Mouse (Mus musculus) CD4-positive helper T cell, adult 2 months (primary cell): ENCODE results near the gene Stra6.

Experiments
- DNase-seq: peaks from one replicate; pipeline ENCODE4 v3.0.0-alpha.2; 2012; ENCODE audit warnings: low read depth, missing footprints, low spot score

The Stra6 gene

DNA sequence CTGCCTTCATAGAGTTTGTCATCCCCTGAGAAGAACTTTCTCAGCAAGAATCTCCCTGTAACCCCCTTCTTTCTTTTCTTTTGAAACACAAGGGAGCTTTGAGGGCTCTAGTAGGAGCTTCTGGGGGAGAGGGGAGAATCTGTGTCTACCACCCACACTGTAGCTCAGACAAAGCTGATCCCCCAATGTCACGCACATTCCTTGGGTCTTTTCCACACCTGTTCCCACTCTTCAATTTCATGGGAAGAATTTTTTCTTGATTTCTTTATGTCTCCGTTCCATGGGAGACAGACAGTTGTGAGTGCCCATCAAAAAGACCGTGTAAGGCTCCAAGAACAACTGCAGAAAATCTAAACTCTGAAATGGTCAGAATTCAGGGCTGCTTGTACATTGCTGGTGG is 105.3 kb downstream of the Stra6 start:
- DNase-seq: no peak

DNA sequence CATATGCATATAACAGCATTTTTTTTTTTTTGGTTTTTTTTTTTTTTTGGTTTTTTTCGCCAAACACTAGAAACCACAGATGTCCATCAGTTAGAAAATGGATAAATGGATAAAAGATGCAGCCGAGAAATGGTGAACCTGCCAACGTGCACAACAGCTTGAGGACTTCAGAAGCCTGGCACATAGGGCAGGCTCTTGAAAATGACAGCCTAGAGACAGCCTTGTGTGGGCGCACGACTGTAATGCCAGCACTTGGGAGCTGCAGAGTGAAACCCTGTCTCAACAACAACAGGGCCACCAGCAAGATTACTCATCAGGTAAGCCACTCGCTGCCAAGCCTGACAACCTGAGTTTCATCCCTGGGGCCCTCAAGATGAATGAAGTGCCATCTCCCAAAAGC is 105.8 kb downstream of the Stra6 start:
- DNase-seq: no peak

DNA sequence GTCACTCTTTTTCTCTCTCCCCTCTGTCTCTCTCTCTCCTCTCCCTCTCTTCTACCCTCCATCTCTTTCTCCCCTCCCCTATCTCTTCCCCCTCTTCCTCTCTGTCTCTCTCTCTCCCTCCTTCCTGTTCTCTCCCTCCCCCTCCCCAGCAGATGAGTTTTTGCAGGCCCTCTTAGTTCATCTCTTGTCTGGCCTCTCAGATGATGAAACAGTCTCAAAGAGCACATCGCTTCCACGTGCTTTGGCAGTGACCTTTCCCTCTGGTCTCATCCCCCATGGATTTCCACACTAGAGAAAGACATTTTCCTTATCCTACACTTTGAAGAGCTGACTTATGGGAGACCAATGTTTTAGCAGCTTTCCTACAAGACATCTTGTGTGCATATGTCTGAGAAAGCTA is 109.3 kb downstream of the Stra6 start:
- DNase-seq: no peak

DNA sequence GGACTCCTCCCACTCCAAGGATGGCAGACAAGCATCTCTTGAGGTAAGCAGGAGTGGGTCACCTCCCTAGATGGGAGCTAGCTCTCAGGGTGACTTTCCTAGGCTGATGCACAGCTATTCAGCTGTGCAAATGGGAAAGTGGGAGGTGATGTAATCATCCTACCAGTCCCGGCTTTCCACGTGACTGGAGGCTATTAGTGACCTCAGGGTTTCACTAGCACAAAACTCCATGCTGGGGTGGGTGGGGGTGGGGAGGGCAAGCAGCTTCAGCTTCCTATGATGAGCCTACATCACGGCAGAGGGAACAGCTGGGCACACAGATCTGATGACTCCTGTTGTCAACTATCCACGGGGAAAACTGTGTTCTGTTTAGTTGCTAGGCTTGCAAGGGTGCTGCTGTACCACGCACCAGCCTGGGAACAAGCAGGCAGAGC is 111.2 kb downstream of the Stra6 start:
- DNase-seq: no peak

DNA sequence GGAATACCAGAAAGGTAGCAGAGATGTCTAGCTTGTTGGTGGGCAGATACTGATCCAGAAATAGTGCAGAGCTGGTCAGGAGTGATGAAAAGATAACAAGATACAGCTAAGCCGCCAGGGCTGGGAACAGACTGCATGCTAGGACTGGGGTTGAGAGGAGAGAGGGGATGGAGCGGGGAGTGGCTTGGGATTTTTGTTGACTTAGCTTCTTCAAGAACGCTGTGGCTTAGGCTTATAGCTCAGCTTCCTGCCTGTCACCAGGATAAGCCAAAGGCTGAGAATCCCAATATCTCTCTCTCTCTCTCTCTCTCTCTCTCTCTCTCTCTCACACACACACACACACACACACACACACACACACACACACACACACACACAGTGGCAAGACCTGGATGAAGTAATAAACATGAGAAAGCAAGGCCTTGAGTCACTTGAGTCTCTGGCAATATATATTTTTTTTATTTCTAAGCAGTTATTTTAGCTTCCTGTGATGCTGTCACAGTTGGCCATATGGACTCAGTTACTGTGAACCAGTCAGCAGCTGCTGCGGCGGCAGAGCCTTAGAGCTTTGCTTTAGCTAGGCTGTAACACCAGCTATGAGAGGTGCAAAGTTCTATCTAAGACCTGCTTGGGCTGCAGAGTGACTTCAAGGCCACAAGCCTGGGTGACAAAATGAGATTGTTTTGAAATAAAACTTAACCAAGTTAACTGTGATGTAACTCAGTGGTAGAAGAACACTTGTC is 112.3 kb downstream of the Stra6 start:
- no peak for DNase-seq

DNA sequence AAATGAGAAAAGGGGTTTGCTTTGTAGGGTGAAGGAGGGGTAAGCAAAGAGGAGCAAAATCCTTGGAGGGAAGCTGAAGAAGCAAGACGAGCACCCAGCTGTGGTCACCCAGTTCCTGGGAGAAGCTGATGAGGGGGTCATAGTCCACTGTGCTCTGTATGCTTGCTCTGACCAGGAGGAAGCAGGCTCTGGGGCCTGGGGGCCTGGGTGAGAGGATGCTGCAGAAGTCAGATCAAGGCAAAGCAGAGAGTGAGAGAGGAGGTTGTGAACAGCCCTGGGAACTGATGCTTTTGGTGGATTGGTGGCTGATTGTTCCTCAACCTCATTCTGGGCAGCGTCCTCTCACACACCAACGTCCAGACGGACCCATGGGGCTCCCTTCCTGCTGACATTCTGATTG is 113.6 kb downstream of the Stra6 start:
- DNase-seq: no peak

DNA sequence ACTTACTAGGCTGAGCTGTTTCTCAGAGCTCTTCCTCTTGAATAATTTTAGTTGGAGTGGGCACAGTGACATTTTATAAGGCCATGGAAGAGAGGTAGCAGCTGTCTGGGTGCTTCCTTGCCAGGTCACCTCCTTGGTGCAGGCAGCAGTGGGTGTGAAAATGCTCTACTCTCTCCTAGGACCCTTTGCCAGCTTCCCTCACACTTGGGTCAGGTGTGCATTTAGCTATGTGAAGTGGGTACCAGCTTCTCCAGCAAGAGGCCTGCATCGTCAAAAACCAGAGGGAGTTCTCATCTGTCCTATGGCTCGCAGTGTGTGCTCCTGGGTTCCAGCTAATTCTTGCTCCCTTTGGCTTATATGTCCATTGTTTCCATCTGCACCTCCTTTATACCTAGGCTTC is 115.8 kb downstream of the Stra6 start:
- no peak for DNase-seq

DNA sequence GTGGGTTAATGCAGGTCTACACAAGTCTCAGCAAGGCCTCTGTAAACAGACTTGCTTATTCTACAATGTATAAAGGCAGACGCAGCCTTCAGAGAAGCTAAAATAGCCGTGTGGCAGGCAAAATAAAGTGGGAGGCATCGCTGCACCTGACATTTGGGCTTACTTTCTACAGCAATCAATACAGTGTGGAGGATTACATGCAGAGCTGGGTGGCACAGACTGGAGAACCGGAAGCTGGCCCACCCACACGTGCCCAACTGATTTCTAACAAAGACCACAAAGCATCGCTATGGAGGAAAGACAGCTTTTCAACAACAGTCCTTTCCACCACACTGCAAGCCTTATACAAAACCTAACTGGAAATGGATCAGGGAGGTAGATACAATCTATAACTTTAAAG is 120.9 kb downstream of the Stra6 start:
- DNase-seq: no peak

DNA sequence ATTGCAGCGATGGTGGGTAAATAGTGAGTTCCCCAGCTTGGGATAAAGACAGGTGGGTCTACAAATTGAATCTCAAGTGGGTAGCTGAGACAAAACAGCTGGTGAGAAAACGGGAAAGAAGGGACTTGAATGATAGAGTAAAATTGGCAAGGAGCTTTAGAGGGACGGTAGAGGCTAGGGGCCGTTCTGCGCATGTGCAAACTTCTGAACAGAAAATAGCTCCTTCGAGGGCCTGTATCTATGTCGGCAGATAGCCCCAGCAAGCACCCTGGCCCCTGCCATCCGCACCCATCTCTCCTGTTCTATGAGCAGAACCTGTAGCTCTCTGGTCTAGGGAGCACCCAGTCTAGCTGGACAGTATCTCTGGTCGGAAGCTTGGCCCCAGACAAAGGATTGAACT is 130.6 kb downstream of the Stra6 start:
- no peak for DNase-seq

DNA sequence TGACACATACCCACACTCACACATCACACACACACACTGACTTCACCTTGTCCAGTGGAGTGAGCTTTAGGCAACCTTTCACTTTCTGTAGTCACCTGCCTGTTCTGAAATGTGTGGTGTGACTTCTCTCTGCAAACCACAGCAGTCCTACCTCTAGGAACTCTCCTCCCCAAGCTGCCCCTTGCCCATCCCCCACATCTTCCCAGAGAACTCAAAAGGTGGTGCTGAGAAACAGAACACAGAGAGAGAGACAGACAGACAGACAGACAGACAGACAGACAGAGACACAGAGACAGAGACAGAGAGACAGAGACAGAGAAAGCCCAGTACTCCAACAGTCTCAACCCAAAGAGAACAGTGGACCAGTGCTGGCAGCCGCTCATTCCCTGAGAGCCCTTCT is 132.1 kb downstream of the Stra6 start:
- DNase-seq: no peak

DNA sequence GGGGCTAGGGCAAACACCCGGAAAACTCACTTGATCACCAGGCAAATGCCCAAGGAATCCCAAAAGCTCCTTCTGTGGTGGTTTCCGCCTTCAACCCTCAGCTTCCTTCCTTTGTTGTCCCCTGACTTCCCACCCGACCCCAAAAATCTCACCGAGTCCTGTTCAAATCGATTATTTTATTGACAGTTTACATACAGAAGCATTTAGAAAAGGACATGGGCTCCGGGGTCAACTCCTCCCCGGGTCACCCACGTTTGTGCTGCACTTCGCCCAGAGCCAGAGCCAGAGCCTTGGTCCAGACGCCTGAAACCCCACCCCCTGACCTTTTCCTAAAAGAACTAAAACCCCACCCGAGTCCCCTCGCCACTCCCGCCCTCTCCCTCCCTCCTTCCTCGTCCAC is 132.6 kb downstream of the Stra6 start:
- DNase-seq: no peak

DNA sequence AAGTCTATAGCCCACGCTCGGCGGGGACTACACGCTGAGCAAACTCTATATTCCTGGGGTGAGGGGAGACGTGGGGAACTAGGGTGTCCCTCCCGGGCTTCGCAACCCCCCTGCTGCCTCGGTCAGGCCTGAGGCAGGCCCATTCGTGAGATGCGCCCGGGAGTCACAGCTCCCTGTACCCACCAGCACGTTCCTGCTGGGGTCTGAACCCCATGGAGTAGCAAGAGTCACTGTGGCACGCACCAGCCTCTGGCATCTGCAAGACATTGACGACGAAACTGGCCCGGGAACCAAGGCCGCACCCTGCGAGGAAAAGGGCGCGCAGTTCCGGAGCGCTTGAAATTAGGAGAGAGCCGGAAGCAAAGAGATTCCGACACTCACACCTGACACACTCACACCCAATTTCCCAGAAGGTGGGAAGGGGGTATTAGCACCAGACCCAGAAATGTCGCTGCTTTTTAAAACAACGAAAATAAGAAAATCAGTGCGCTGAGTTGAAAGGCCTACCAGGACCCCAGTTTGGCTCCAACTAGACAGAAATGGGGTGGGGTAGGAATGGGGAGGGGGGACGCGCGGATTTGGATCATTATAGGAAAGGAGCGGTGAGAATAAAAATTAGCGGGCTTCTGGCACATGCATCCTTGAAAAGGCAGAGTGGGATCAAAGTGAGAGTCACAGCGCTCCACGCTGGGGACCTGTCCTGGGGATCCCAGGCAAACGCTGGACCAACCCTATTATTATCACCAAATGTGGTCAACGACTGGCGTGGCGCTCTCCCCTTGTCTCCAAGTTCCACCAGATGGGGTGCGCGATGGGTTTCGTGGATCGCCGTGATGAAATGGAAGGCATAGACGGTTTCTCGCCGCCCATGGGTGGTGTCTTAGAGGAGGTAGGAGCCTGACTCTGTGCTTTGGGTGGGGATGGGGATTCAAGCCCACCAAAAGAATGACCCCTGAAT is 133.3 kb downstream of the Stra6 start:
- DNase-seq: no peak

DNA sequence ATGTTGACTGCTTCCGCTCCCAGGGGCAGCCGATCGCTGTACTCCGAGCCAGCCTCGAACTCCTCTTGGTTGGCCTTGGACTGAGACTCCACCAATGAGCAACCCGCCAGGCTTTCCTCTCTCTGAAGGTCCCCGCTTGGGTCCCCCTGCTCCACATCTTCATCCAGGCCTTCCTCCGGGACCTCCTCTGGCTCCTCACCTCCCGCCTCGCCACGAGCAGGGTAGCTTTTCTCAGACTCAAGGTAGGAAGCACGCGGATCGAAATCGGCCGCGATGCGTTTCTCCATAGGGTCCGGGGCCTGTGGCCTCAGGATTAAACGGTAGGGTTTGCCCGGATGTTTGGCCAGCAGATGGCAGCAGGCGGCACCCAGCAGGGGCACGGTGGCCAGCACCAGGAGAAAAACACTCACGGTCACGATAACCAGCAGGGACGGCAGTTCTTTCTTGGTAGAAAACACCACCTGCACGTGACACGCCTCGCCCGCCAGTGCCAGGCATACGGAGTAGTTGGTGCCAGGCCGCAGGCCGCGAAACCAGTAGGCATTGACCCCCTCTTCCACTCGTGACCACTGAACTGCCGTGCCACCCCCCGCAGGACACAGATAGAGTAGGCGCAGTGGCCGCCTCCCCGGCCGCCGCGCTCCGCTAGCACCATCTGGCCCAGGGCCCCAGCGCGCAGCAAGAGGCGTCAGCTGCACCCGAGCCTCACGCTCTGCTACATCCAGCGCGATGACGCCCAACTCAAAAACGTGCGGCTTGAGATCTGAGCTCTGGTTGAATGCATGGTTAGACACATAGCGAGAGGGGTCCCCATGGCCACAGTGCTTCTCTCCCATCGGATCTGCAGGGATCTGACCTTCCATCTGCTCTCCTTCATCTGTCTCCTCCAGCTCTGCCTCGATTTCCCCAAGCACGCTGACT is 134.5 kb downstream of the Stra6 start:
- peak; percentile 26 for DNase-seq

DNA sequence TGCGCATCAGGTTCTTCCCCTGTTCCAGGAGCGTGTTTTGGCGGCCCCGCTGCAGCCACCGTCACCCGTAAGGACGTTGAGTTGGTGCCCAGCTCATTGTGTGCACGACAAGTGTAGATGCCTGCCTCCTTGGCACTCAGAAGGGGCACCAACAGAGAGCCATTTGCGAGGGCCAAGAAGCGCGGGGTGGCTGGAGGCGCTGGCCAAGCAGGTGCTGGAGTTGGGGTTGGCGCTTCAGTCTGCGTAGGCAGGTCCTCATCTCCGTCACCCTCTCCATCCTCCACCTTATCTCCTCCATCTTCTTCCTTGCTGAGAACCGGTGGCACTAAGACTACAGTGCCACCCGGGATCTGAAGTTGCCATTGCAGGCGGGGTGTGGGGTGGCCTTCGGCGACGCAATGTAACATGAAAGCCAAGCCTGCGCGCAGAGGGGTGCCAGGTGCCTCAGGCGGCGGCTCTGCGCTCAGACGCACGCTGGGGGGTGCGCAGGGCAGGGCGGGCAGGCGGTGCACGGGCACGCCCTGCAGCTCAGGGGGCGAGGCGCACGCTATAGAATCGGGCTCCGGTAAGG is 135.3 kb downstream of the Stra6 start:
- DNase-seq: no peak

DNA sequence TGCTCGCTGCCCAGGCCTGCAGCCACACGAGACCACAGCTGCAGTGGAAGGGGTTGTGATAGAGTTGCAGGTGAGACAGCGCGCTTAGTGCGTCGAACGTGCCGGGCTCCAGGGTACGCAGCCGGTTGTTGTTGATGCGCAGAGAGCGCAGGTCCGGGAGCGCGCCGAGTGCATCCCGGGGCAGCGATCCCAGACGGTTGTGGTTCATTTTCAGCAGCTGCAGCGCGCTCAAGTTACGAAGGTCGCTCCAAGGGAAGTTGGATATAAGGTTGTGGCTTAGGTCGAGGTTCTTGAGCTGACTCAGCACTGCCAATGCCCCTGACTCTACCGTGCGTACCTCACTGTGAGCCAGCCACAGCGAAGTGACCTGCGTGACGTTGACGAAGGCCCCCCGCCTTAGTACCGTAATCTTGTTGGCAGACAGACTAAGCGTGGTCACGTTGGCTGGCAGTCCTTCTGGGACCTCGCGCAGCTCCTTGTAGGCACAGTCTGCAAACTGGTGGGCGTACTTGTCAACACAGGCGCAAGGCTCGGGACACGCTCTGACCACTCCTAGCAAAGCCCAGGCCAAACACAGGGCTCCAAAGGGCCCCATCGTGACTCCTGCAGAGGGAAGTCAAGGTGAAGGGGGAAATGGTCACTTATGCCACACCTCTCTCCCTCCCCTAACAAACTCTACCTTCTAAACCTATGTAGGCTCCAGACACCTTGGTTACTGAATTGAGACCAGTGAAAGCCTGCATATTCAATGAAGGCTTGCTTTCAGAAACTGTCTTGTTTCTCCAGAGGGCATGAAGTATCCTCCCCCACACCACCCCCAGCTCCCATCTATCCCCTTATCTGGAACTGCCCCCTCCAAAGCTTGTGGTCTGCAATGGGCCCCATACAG is 136.0 kb downstream of the Stra6 start:
- no peak for DNase-seq

DNA sequence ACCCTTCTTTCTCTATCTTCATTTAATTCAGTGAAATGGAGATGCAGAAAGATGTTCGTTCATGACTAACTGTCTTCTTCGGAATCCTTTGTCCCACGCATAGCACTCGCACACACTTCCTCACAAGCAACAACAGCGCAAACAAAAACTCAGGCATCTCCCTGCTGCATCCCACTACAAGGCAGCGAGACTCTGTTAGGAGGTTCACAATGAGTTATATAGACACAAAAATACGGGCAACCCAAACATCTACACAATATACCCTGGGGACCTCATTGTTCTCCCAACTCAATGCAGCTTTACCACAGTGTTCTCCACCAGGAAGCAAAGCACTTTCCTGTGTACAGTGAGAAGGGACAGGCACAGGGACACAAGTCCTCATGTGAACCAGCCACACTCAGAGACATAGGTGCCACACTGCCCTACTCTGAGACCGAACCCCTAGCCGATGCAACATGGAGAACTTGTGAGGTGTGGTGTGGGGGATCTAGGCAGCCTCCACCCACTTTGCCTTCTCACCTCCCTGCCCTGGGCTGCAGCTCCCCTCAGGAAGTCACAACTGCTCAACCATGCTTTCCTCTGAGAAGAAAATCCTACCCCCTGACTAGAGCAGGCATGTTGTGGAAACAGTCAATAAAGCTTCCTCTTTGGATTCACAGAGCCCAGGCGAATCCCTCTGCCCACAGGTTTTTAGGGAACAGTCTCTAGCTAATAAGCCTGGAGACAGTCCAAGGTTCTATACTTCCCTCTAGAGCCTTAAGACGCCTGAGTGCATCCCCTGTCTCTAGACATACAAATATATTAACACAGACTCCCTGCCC is 136.9 kb downstream of the Stra6 start:
- DNase-seq: no peak

DNA sequence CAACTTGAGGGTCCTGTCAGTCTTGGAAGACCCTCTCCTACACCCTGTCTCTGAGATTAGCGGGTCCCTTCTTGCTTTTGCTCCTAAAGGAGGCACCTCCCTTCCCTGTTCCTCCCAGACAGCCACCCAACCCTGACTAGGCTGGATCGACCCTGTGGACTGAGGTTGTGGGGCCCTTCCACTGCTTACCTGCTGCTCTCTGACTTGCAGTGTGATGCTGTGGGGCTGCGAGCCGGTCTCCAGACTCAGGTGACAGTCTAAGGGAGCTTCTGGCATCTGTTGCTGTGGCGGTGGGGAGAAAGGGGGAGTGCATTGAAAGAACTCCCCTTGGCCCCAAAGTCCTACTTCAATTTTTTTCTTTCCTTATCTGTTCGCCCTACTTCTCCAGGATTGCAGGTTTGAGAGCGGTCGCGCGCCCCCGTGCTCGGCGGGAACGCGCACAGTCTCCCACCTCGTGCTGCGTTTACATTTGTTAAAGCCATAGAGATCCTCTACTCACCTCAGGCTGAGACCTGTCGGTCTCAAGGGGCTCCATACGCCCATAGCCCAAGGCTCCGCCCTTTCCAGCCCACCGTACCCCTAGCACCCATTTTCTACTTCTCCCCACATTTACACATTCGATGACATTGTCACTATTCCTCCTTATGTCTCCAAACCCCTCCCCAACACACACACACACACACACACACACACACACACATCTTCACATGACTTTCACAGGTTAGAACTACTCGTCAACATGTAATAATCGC is 137.7 kb downstream of the Stra6 start:
- no peak for DNase-seq

DNA sequence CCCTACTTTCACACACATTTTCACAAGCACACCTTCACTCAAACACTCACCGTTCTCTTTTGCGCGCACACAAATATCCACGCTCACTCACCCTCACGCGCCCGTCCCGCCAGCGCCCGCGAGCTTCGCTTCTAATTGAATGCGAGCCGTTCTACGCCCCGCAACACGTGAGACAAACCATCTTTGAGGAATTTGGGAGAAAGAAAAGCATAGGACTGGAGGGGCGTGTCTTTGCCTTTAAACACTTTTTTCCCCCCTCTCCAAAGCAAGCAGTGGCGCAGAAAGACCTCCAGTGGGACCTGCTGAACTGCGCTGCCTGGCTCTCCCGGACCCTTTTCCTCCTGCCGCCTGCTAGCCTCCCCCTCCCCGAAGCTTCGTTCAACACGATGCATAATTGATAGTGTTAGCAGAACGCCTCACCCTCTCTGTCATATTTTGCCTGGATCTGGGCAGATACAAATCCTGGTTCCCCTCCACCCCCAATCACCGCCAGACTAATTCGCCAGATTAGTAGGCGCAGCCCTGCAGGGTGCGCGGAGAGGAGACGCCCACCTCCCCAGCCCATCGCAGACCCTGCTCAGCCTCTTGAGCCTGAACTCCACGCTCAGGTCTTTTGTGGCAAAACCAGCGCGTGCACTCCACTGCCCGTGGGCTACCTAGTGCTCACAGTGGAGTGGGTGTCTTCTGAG is 138.4 kb downstream of the Stra6 start:
- no peak for DNase-seq
